Mouse (Mus musculus): ENCODE results near the gene Smndc1. TPM values are rescaled to one million over a fixed set of nuclear protein-coding genes. Genes with fewer than 3 reads are reported as not detected.

Gene Smndc1
- polyA plus RNA-seq, 1 experiment, result 6.5 TPM

GRCm38 (mm10) chr19:53362967-53363366 is 27.4 kb downstream of the Smndc1 start:
- H3K4me3 ChIP-seq (replicated peaks), result no peak overlapping the region
- TF ChIP-seq TAL1 (IDR thresholded peaks at IDR 0.05; ENCODE audit: low read length), result no peak
- TF ChIP-seq GATA1 (IDR thresholded peaks at IDR 0.05; ENCODE audit: low read length), result no peak

GRCm38 (mm10) chr19:53360265-53360958 is 30.0 kb downstream of the Smndc1 start:
- H3K36me3 ChIP-seq (ENCODE audit: control insufficient read depth), result peaks cover 14% of the 10 kb centered on the region
- no peak for TF ChIP-seq GATA1 (IDR thresholded peaks at IDR 0.05; ENCODE audit: low read length)
- no peak for TF ChIP-seq TAL1 (IDR thresholded peaks at IDR 0.05; ENCODE audit: low read length)
- H3K4me3 ChIP-seq (replicated peaks), result no peak overlapping the region
- peaks cover 2% of the 10 kb centered on the region for H3K9me3 ChIP-seq (ENCODE audit: control insufficient read depth, low read length)
- H3K27me3 ChIP-seq (ENCODE audit: control insufficient read depth), result no peaks in the 10 kb centered on the region
- peaks cover 4% of the 10 kb centered on the region for H3K4me1 ChIP-seq (ENCODE audit: control insufficient read depth)

More at GRCm38 (mm10) chr19:53362967-53363366, 27.4 kb downstream of the Smndc1 start:
- Histone ChIP-seq H3K36me3 (ENCODE audit: control insufficient read depth) (peaks cover 4% of the 10 kb centered on the region), H3K4me1 (ENCODE audit: control insufficient read depth) (peaks cover 4% of the 10 kb centered on the region), H3K27me3 (ENCODE audit: control insufficient read depth) (no peaks in the 10 kb centered on the region), H3K9me3 (ENCODE audit: control insufficient read depth, low read length) (peaks cover 2% of the 10 kb centered on the region)

GRCm38 (mm10) chr19:53359160-53360033 is 31.0 kb downstream of the Smndc1 start:
- Histone ChIP-seq H3K27me3 (ENCODE audit: control insufficient read depth) (no peaks in the 10 kb centered on the region), H3K36me3 (ENCODE audit: control insufficient read depth) (peaks cover 19% of the 10 kb centered on the region), H3K4me3 (replicated peaks) (no peak overlapping the region), H3K4me1 (ENCODE audit: control insufficient read depth) (peaks cover 4% of the 10 kb centered on the region), H3K9me3 (ENCODE audit: control insufficient read depth, low read length) (peaks cover 2% of the 10 kb centered on the region)
- TF ChIP-seq TAL1 (IDR thresholded peaks at IDR 0.05; ENCODE audit: low read length), result no peak
- no peak for TF ChIP-seq GATA1 (IDR thresholded peaks at IDR 0.05; ENCODE audit: low read length)

GRCm38 (mm10) chr19:53355065-53355464 is 35.3 kb downstream of the Smndc1 start:
- H3K4me3 ChIP-seq (replicated peaks), result no peak overlapping the region
- no peaks in the 10 kb centered on the region for H3K27me3 ChIP-seq (ENCODE audit: control insufficient read depth)
- H3K9me3 ChIP-seq (ENCODE audit: control insufficient read depth, low read length), result no peaks in the 10 kb centered on the region
- H3K36me3 ChIP-seq (ENCODE audit: control insufficient read depth), result peaks cover 36% of the 10 kb centered on the region
- peaks cover 6% of the 10 kb centered on the region for H3K4me1 ChIP-seq (ENCODE audit: control insufficient read depth)
- TF ChIP-seq TAL1 (IDR thresholded peaks at IDR 0.05; ENCODE audit: low read length) (no peak), GATA1 (IDR thresholded peaks at IDR 0.05; ENCODE audit: low read length) (no peak)

- H3K4me3 ChIP-seq (replicated peaks), result no peak overlapping the region
- peaks cover 41% of the 10 kb centered on the region for H3K36me3 ChIP-seq (ENCODE audit: control insufficient read depth)
- no peaks in the 10 kb centered on the region for H3K9me3 ChIP-seq (ENCODE audit: control insufficient read depth, low read length)
- no peaks in the 10 kb centered on the region for H3K27me3 ChIP-seq (ENCODE audit: control insufficient read depth)
- peaks cover 6% of the 10 kb centered on the region; the same call in 1 of the 2 replicates for H3K4me1 ChIP-seq (ENCODE audit: control insufficient read depth)
- TF ChIP-seq GATA1 (IDR thresholded peaks at IDR 0.05; ENCODE audit: low read length) (no peak), TAL1 (IDR thresholded peaks at IDR 0.05; ENCODE audit: low read length) (no peak)
These were observed 35.9 kb downstream of the Smndc1 start for GRCm38 (mm10) chr19:53354271-53355000.

GRCm38 (mm10) chr19:53353864-53354263 is 36.5 kb downstream of the Smndc1 start:
- H3K9me3 ChIP-seq (ENCODE audit: control insufficient read depth, low read length), result peaks cover 3% of the 10 kb centered on the region; the same call in 1 of the 2 replicates
- H3K4me1 ChIP-seq (ENCODE audit: control insufficient read depth), result peaks cover 6% of the 10 kb centered on the region; the same call in 1 of the 2 replicates
- no peak overlapping the region for H3K4me3 ChIP-seq (replicated peaks)
- no peak for TF ChIP-seq GATA1 (IDR thresholded peaks at IDR 0.05; ENCODE audit: low read length)
- TF ChIP-seq TAL1 (IDR thresholded peaks at IDR 0.05; ENCODE audit: low read length), result no peak
- no peaks in the 10 kb centered on the region for H3K27me3 ChIP-seq (ENCODE audit: control insufficient read depth)
- H3K36me3 ChIP-seq (ENCODE audit: control insufficient read depth), result peaks cover 41% of the 10 kb centered on the region

- Histone ChIP-seq H3K4me3 (replicated peaks) (no peak overlapping the region), H3K27me3 (ENCODE audit: control insufficient read depth) (no peaks in the 10 kb centered on the region), H3K4me1 (ENCODE audit: control insufficient read depth) (no peaks in the 10 kb centered on the region; the same call in 1 of the 2 replicates), H3K36me3 (ENCODE audit: control insufficient read depth) (peaks cover 37% of the 10 kb centered on the region), H3K9me3 (ENCODE audit: control insufficient read depth, low read length) (peaks cover 13% of the 10 kb centered on the region; the same call in 1 of the 2 replicates)
- TF ChIP-seq TAL1 (IDR thresholded peaks at IDR 0.05; ENCODE audit: low read length), result no peak
- TF ChIP-seq GATA1 (IDR thresholded peaks at IDR 0.05; ENCODE audit: low read length), result no peak
These were observed 44.6 kb downstream of the Smndc1 start for GRCm38 (mm10) chr19:53345766-53346165.

GRCm38 (mm10) chr19:53344062-53344461 is 46.3 kb downstream of the Smndc1 start:
- H3K4me3 ChIP-seq (replicated peaks), result no peak overlapping the region
- H3K9me3 ChIP-seq (ENCODE audit: control insufficient read depth, low read length), result peaks cover 12% of the 10 kb centered on the region; the same call in 1 of the 2 replicates
- no peak for TF ChIP-seq TAL1 (IDR thresholded peaks at IDR 0.05; ENCODE audit: low read length)
- TF ChIP-seq GATA1 (IDR thresholded peaks at IDR 0.05; ENCODE audit: low read length), result no peak
- H3K27me3 ChIP-seq (ENCODE audit: control insufficient read depth), result no peaks in the 10 kb centered on the region
- peaks cover 28% of the 10 kb centered on the region for H3K36me3 ChIP-seq (ENCODE audit: control insufficient read depth)
- peaks cover 9% of the 10 kb centered on the region for H3K4me1 ChIP-seq (ENCODE audit: control insufficient read depth)

All from erythroblast, embryonic 14.5 days (primary cell).